Mouse (Mus musculus) embryo, embryonic 9.5 days (tissue): ENCODE data around the gene 4930583I09Rik.

ENCODE experiments used
- DNase-seq: peaks from one replicate; pipeline ENCODE4 v3.0.0-alpha.2; 2017; ENCODE audit errors: extremely low spot score

The 4930583I09Rik gene

DNA sequence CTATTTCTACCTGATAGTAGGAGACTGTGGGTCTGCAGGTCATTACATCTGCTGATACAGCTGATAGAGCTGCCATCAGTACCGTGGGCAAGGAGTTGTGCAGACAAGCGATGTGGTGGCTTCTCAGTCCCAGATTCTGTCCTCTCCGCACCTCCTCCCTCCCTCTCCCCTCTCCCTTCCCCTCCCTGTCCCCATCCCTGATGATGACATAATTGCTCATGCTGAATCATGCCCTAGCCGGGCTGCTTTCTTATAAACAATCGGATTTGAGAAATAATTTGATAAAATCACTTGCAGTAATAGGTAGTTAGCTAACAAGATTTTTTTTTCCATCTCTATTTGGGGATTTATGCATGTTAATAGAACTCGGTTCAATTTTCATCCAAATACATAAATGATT lies at the start of gene 4930583I09Rik:
Gene 4930583I09Rik, minus strand, starts transcription at position 144 of the 400 bp plus-strand sequence.
- no peak for DNase-seq

DNA sequence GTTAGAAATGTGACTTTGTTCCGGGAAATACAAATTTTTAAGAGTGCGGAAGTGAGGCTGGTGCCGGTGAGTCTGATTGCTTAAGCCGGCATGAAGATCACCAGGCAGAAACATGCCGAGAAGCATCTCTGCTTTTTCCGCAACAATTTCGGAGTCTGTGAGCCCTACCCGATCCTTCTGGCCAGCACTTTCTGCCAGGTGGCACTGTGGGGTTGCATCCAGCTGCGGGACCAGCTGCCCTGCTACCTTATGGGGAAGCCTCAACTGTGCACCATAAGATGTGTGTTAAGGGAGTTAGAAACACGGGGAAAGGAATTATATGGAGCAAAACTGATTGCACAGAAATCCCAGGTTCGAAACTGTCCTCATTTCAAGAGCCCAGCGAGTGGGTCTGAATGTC lies 40.2 kb upstream of the 4930583I09Rik start:
- no peak for DNase-seq

DNA sequence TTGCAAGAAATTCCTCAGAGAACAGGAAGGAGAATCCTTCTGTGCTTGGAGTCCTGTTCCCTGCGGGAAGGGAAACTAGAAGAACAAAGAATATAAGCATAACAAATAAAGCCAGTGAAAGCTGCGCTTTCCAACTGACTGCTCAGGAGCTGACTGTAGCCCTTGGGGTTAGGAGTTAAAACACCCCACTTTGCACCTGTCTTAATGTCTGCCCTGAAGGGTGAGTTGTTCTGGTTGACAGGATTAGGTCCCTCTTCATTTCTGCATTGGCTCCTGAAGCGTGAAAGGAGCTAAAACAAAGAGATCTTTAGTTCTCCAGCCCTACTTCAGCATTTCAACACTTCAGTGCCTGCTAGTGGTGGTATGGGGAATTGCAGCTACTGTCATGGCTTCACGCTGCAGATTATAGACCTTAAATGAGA lies 37.8 kb upstream of the 4930583I09Rik start:
- peak; percentile 39 for DNase-seq

- DNase-seq, result no peak
Measured at GRCm38 (mm10) chr17:64863817-64864216, 27.9 kb upstream of the 4930583I09Rik start.

GRCm38 (mm10) chr17:64860963-64861362 lies 25.1 kb upstream of the 4930583I09Rik start:
- DNase-seq, result no peak

DNA sequence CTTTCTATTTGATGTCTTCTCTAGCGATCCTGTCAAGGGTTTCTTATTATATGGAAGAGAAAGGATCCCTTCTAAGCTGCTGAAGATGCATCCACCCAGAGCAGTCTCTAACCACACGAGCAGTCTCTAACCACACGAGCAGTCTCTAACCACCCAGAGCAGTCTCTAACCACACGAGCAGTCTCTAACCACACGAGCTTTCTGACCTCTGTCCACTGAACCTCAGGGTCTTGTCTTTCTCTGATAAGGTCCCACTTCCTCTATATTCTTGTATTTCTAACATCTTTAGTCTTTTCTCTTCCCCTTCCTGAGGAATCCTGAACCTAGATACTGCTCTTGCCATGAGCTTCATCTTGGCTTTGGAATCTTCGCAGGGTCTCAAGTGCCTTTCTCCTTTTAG lies 23.0 kb upstream of the 4930583I09Rik start:
- DNase-seq, result no peak

- DNase-seq, result no peak
Measured at GRCm38 (mm10) chr17:64848031-64848430, 12.2 kb upstream of the 4930583I09Rik start.

DNA sequence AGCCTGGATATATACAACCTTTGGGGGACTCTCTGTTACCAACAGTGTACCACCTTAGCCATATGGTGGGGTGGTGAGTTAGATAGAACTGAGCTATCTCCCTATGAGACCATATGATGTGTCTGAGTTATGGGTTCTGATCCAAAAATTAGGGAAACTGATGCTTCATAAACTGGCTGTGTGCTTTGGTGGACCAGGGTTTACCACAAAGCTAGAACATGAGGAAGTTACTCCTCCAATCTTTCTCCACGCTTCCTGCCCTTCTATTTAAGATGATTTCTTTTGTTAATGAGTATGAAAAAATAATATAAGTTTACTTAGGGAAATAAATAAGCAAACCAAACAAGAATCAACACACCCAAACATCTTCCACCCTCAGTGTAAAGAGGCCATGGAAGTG lies 10.8 kb upstream of the 4930583I09Rik start:
- DNase-seq, result no peak

- no peak for DNase-seq
Measured at GRCm38 (mm10) chr17:64836892-64837291, 1.0 kb upstream of the 4930583I09Rik start.

- no peak for DNase-seq
Measured at GRCm38 (mm10) chr17:64836352-64836751, 481 bp upstream of the 4930583I09Rik start.

DNA sequence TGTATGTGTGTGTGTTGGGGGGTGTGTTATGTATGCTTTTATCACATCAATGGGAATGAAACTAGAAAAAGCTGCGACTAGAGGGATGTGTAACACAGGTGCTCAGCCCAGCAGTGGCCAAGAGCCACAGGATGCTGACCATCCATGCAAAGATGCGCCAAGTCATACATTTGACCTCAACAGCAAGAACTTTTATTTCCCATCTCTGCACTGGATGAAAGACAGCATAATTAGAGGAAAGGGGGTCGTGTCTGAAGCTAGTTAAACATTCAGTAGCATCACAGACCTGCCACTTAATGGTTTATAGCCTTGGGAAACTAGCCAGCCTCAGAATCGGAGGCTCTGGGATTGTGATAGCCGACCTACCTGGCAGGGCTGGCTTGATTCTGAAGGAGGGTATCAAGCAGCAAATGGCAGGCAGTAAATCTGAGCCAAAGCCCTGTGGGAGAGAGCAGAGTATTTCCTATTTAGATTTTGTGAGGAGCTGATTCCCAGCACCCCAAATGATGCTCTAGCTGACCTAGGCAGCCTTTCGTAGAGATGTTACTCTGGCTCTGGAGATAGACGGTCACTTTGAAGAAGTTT lies 1.9 kb downstream of the 4930583I09Rik start:
- DNase-seq, result no peak

- no peak for DNase-seq
Measured at GRCm38 (mm10) chr17:64833071-64833470, 2.8 kb downstream of the 4930583I09Rik start.

DNA sequence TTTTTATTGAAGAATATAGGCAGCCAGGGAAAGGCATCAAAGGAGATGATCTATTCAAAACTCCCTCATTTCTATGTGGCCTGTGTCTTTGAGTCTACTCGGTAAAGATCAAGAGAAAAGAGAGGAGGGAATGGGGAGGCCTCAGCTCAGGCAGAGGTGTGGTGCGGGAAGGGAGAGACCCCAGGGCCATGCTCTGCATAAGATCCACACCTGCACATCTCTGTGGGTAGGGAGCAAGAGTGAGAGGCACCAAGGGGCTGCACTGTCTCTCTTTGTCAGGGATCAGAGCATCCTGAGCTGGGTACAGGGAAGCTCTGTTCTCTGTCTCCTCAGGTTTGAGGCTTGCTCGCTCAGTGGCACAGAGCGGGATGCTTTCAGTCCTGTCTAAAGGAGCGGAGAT lies 8.4 kb downstream of the 4930583I09Rik start:
- no peak for DNase-seq

- DNase-seq, result no peak
Measured at GRCm38 (mm10) chr17:64826843-64827242, 9.0 kb downstream of the 4930583I09Rik start.

- DNase-seq, result no peak
Measured at GRCm38 (mm10) chr17:64822561-64822960, 13.3 kb downstream of the 4930583I09Rik start.

- no peak for DNase-seq
Measured at GRCm38 (mm10) chr17:64820841-64821593, 14.9 kb downstream of the 4930583I09Rik start.

DNA sequence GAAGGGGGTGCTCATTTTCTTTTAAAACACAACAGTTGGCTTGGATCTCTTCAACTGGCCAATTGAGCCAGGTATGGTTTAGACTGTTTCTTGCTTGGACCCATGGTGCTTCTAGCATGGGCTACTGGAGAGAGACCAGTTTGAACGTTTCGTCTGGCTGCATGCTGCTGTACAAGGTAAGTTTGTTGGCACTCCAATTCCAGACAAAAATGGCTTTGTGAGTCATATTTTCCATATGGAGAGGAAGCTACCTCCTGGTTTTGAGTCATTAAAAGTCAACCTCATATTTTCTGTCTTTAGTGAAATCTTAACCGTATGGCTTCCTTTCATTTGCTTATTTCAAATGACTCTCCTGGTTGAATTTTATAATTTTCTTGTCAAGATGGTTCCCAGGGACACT lies 19.6 kb downstream of the 4930583I09Rik start:
- no peak for DNase-seq

DNA sequence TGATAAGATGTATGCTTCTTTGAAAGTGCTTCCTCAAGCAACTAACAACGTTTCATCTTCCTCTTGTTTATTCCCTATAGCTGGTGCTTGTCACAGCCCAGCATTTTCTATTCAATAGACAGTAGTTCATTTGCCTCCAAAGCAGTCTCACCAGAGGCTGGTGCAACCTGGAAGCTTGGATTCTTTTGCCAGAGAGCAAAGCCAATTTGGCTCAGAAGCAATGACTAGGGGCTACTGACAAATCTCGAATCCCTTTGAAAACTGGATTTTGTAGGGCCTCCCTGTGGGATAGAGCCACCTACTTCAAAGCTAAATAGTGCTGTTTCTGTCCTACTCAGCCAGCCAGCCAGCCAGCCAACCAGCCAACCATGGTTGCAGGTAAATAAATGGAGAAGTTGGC lies 20.1 kb downstream of the 4930583I09Rik start:
- DNase-seq, result no peak

DNA sequence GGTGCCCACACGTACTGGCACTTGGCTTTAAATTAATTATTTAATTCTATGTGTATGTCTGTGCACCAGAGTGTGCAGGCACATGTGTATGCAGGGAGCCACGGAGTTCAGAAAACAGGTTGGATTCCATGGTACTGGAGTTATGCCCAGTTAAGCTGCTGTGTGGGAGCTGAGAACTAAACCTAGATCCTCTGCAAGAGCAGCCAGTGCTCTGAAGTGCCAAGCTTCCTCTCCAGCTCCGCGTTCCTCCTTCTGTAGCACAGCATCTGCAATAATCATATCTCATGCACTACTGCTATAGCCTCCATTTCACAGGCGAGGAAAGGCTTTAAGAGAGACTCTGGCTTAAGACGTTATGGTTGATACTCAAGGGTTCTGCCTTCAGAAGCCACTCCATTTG lies 22.3 kb downstream of the 4930583I09Rik start:
- no peak for DNase-seq

DNA sequence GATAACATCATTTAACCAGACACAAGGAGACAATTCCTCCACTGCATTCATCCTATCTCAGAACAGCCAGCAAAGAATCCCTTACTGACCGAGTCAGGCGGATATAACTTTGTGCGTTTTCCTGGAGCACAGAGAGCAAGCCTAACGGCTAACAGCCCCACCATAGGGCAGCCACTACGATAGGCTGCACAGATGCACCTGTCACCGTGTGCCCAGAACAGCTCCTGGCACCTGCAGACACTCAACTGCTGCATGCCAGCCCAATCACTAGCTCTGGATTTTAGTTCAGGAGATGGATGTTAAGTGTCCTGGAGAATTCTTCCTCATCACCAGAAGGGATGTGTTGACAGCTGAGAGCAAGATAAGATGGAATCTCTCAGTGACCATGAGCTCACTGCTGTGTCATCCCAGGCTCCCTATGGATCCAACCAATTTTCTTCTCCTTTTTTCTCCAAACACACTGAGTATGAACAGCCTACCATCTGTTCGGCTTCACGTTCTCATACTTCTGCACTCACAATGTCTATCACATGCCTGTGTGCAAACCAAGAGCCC lies 29.8 kb downstream of the 4930583I09Rik start:
- no peak for DNase-seq

- no peak for DNase-seq
Measured at GRCm38 (mm10) chr17:64804375-64805124, 31.3 kb downstream of the 4930583I09Rik start.

DNA sequence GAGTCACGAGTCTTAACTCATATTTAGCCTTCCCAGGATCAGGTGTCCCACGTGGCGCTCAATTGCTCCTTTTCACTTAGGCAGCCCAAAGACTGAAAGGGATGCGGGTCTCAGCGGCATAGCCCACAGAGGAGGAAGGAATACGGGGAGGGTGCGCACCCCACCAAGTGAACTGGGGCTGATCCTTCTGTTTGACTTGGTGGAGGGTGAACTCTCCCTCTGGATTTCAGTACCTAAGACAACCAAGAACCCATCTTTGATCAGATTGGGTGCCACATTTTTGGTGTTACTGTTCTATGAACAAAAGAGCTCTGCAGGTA lies 33.0 kb downstream of the 4930583I09Rik start:
- no peak for DNase-seq
